Mouse (Mus musculus): ENCODE data around the gene Rbms3. TPM values are rescaled to one million over a fixed set of nuclear protein-coding genes. Genes with fewer than 3 reads are reported as not detected.

The Rbms3 gene
- polyA plus RNA-seq, 1 experiment from 2014 or later: 98.2 TPM

GRCm38 (mm10) chr9:117205395-117205794 lies 424.3 kb downstream of the Rbms3 start:
- H3K4me2 ChIP-seq: no peak overlapping the region
- no peak overlapping the region for H3K27ac ChIP-seq
- H3K4me1 ChIP-seq: peaks cover 13% of the 10 kb centered on the region; the same call in 1 of the 2 replicates
- no peaks in the 10 kb centered on the region for H3K27me3 ChIP-seq
- no peak overlapping the region for H3K9ac ChIP-seq
- no peaks in the 10 kb centered on the region for H3K9me3 ChIP-seq
- 43% methylated on average over 6 of the region's 6 CpGs for WGBS
- H3K4me3 ChIP-seq: no peak overlapping the region
- no peaks in the 10 kb centered on the region for H3K36me3 ChIP-seq
- no peak for ATAC-seq (ENCODE audit: insufficient number of reproducible peaks, insufficient read depth, low FRiP score, low TSS enrichment, low read depth)

GRCm38 (mm10) chr9:117200067-117200658 lies 429.6 kb downstream of the Rbms3 start:
- 90% methylated on average over 7 of the region's 7 CpGs for WGBS
- ATAC-seq (ENCODE audit: insufficient number of reproducible peaks, insufficient read depth, low FRiP score, low TSS enrichment, low read depth): no peak

GRCm38 (mm10) chr9:117197531-117197930 lies 432.2 kb downstream of the Rbms3 start:
- peaks cover 35% of the 10 kb centered on the region for H3K4me1 ChIP-seq
- H3K27ac ChIP-seq: no peak overlapping the region
- no peak overlapping the region for H3K9ac ChIP-seq
- no peak overlapping the region for H3K4me3 ChIP-seq
- no peak overlapping the region for H3K4me2 ChIP-seq
- H3K9me3 ChIP-seq: no peaks in the 10 kb centered on the region
- no peak for ATAC-seq (ENCODE audit: insufficient number of reproducible peaks, insufficient read depth, low FRiP score, low TSS enrichment, low read depth)
- 69% methylated on average over 3 of the region's 3 CpGs for WGBS
- H3K27me3 ChIP-seq: no peaks in the 10 kb centered on the region
- H3K36me3 ChIP-seq: 0 out of 2 replicates have a peak, but pooled peaks cover 3% of the 10 kb centered on the region

More at GRCm38 (mm10) chr9:117200067-117200658, 429.6 kb downstream of the Rbms3 start:
- Histone ChIP-seq H3K27ac (no peak overlapping the region), H3K9ac (no peak overlapping the region), H3K4me2 (no peak overlapping the region), H3K9me3 (no peaks in the 10 kb centered on the region), H3K4me1 (peaks cover 16% of the 10 kb centered on the region), H3K27me3 (no peaks in the 10 kb centered on the region), H3K36me3 (0 out of 2 replicates have a peak, but pooled peaks cover 3% of the 10 kb centered on the region), H3K4me3 (no peak overlapping the region)

- Histone ChIP-seq H3K4me2 (peak overlapping the region; percentile 53), H3K4me1 (peaks cover 54% of the 10 kb centered on the region), H3K4me3 (peak overlapping the region; percentile 12; the same call in 1 of the 2 replicates), H3K9ac (peak overlapping the region; percentile 51; the same call in 1 of the 2 replicates), H3K27me3 (no peaks in the 10 kb centered on the region), H3K9me3 (no peaks in the 10 kb centered on the region), H3K27ac (peak overlapping the region; percentile 97), H3K36me3 (peaks cover 5% of the 10 kb centered on the region)
- ATAC-seq (ENCODE audit: insufficient number of reproducible peaks, insufficient read depth, low FRiP score, low TSS enrichment, low read depth): peak; percentile 88
- 43% methylated on average over 14 of the region's 14 CpGs for WGBS
These were observed 436.9 kb downstream of the Rbms3 start for GRCm38 (mm10) chr9:117192565-117193540.

- Histone ChIP-seq H3K9me3 (no peaks in the 10 kb centered on the region), H3K4me1 (peaks cover 59% of the 10 kb centered on the region), H3K9ac (peak overlapping the region; percentile 51; the same call in 1 of the 2 replicates), H3K4me2 (peak overlapping the region; percentile 53), H3K4me3 (0 out of 2 replicates have a peak overlapping the region, but pooled peaks have one; percentile 1), H3K27ac (peak overlapping the region; percentile 97), H3K36me3 (peaks cover 5% of the 10 kb centered on the region), H3K27me3 (no peaks in the 10 kb centered on the region)
- WGBS: 14% methylated on average over 15 of the region's 15 CpGs
- peak; percentile 68; the same call in 1 of the 2 replicates for ATAC-seq (ENCODE audit: insufficient number of reproducible peaks, insufficient read depth, low FRiP score, low TSS enrichment, low read depth)
These were observed 437.6 kb downstream of the Rbms3 start for GRCm38 (mm10) chr9:117192093-117192492.

GRCm38 (mm10) chr9:117188406-117188805 lies 441.3 kb downstream of the Rbms3 start:
- H3K4me2 ChIP-seq: no peak overlapping the region
- H3K4me3 ChIP-seq: no peak overlapping the region
- no peak overlapping the region for H3K27ac ChIP-seq
- H3K9ac ChIP-seq: no peak overlapping the region
- 75% methylated on average over 3 of the region's 3 CpGs for WGBS
- no peaks in the 10 kb centered on the region for H3K27me3 ChIP-seq
- ATAC-seq (ENCODE audit: insufficient number of reproducible peaks, insufficient read depth, low FRiP score, low TSS enrichment, low read depth): no peak
- peaks cover 5% of the 10 kb centered on the region for H3K36me3 ChIP-seq
- H3K4me1 ChIP-seq: peaks cover 45% of the 10 kb centered on the region
- no peaks in the 10 kb centered on the region for H3K9me3 ChIP-seq

GRCm38 (mm10) chr9:117187116-117188034 lies 442.3 kb downstream of the Rbms3 start:
- peaks cover 5% of the 10 kb centered on the region for H3K36me3 ChIP-seq
- no peak overlapping the region for H3K4me3 ChIP-seq
- peak overlapping the region; percentile 29; the same call in 1 of the 2 replicates for H3K27ac ChIP-seq
- H3K4me2 ChIP-seq: no peak overlapping the region
- no peak for ATAC-seq (ENCODE audit: insufficient number of reproducible peaks, insufficient read depth, low FRiP score, low TSS enrichment, low read depth)
- 59% methylated on average over 15 of the region's 15 CpGs for WGBS
- H3K9ac ChIP-seq: no peak overlapping the region
- no peaks in the 10 kb centered on the region for H3K9me3 ChIP-seq
- peaks cover 35% of the 10 kb centered on the region for H3K4me1 ChIP-seq
- H3K27me3 ChIP-seq: no peaks in the 10 kb centered on the region

GRCm38 (mm10) chr9:117180658-117181057 lies 449.1 kb downstream of the Rbms3 start:
- WGBS: 26% methylated on average over 7 of the region's 7 CpGs
- H3K9ac ChIP-seq: 0 out of 2 replicates have a peak overlapping the region, but pooled peaks have one; percentile 12
- no peaks in the 10 kb centered on the region for H3K36me3 ChIP-seq
- H3K4me1 ChIP-seq: peaks cover 47% of the 10 kb centered on the region
- no peaks in the 10 kb centered on the region for H3K9me3 ChIP-seq
- no peaks in the 10 kb centered on the region for H3K27me3 ChIP-seq
- H3K4me3 ChIP-seq: no peak overlapping the region
- no peak overlapping the region for H3K27ac ChIP-seq
- no peak overlapping the region for H3K4me2 ChIP-seq
- ATAC-seq (ENCODE audit: insufficient number of reproducible peaks, insufficient read depth, low FRiP score, low TSS enrichment, low read depth): no peak

GRCm38 (mm10) chr9:117178366-117178765 lies 451.3 kb downstream of the Rbms3 start:
- Histone ChIP-seq H3K9me3 (no peaks in the 10 kb centered on the region), H3K27me3 (no peaks in the 10 kb centered on the region), H3K9ac (no peak overlapping the region), H3K4me2 (no peak overlapping the region), H3K4me3 (no peak overlapping the region), H3K27ac (no peak overlapping the region), H3K4me1 (peaks cover 51% of the 10 kb centered on the region), H3K36me3 (no peaks in the 10 kb centered on the region)
- 85% methylated on average over 4 of the region's 4 CpGs for WGBS
- no peak for ATAC-seq (ENCODE audit: insufficient number of reproducible peaks, insufficient read depth, low FRiP score, low TSS enrichment, low read depth)

- H3K9ac ChIP-seq: no peak overlapping the region
- WGBS: 87% methylated on average over 7 of the region's 7 CpGs
- no peak overlapping the region for H3K27ac ChIP-seq
- H3K4me2 ChIP-seq: no peak overlapping the region
- no peak for ATAC-seq (ENCODE audit: insufficient number of reproducible peaks, insufficient read depth, low FRiP score, low TSS enrichment, low read depth)
- no peak overlapping the region for H3K4me3 ChIP-seq
- H3K9me3 ChIP-seq: 0 out of 2 replicates have a peak, but pooled peaks cover 10% of the 10 kb centered on the region
- H3K27me3 ChIP-seq: no peaks in the 10 kb centered on the region
- H3K36me3 ChIP-seq: peaks cover 10% of the 10 kb centered on the region; the same call in 1 of the 2 replicates
- peaks cover 26% of the 10 kb centered on the region for H3K4me1 ChIP-seq
These were observed 457.2 kb downstream of the Rbms3 start for GRCm38 (mm10) chr9:117172526-117172925.
